Mouse (Mus musculus): Measurements from ENCODE around the gene Plxnd1. TPM values are rescaled to one million over a fixed set of nuclear protein-coding genes. Genes with fewer than 3 reads are reported as not detected.

Gene Plxnd1
- polyA plus RNA-seq, 1 experiment from 2014 or later = 19.7 TPM

GRCm38 (mm10) chr6:115989032-115989431 is 5.8 kb downstream of the Plxnd1 start:
- WGBS = 69% methylated on average over 5 of the region's 5 CpGs

GRCm38 (mm10) chr6:115987096-115987747 is 7.6 kb downstream of the Plxnd1 start:
- no peak for ATAC-seq
- Histone ChIP-seq H3K27me3 (peaks cover 18% of the 10 kb centered on the region), H3K4me2 (peak overlapping the region; percentile 3; the same call in 1 of the 2 replicates), H3K9me3 (replicated peaks) (no peaks in the 10 kb centered on the region), H3K4me3 (no peak overlapping the region), H3K36me3 (ENCODE audit: poor library complexity, severe bottlenecking) (no peaks in the 10 kb centered on the region), H3K4me1 (peaks cover 45% of the 10 kb centered on the region), H3K27ac (no peak overlapping the region), H3K9ac (no peak overlapping the region)
- WGBS = 57% methylated on average over 9 of the region's 9 CpGs

More at GRCm38 (mm10) chr6:115989032-115989431, 5.8 kb downstream of the Plxnd1 start:
- Histone ChIP-seq H3K9ac (no peak overlapping the region), H3K9me3 (replicated peaks) (no peaks in the 10 kb centered on the region), H3K4me3 (no peak overlapping the region), H3K27ac (no peak overlapping the region), H3K36me3 (ENCODE audit: poor library complexity, severe bottlenecking) (no peaks in the 10 kb centered on the region), H3K4me2 (peak overlapping the region; percentile 85; the same call in 1 of the 2 replicates), H3K27me3 (peaks cover 37% of the 10 kb centered on the region), H3K4me1 (peaks cover 56% of the 10 kb centered on the region)
- ATAC-seq = no peak

- 53% methylated on average over 12 of the region's 12 CpGs for whole genome bisulfite sequencing
- Histone ChIP-seq H3K4me3 (no peak overlapping the region), H3K9me3 (replicated peaks) (no peaks in the 10 kb centered on the region), H3K27ac (no peak overlapping the region), H3K4me1 (peaks cover 40% of the 10 kb centered on the region), H3K4me2 (peak overlapping the region; percentile 16; the same call in 1 of the 2 replicates), H3K36me3 (ENCODE audit: poor library complexity, severe bottlenecking) (no peaks in the 10 kb centered on the region), H3K9ac (peak overlapping the region; percentile 10; the same call in 1 of the 2 replicates), H3K27me3 (peaks cover 12% of the 10 kb centered on the region)
- peak; percentile 33; the same call in 1 of the 2 replicates for ATAC-seq
Measured at GRCm38 (mm10) chr6:115986472-115987095, 8.2 kb downstream of the Plxnd1 start.

- Histone ChIP-seq H3K27me3 (peaks cover 2% of the 10 kb centered on the region), H3K36me3 (ENCODE audit: poor library complexity, severe bottlenecking) (no peaks in the 10 kb centered on the region), H3K4me3 (no peak overlapping the region), H3K4me1 (peaks cover 32% of the 10 kb centered on the region), H3K9me3 (replicated peaks) (no peaks in the 10 kb centered on the region), H3K27ac (no peak overlapping the region), H3K9ac (no peak overlapping the region), H3K4me2 (no peak overlapping the region)
- ATAC-seq = no peak
- WGBS = 72% methylated on average over 9 of the region's 9 CpGs
Measured at GRCm38 (mm10) chr6:115985622-115986021, 9.2 kb downstream of the Plxnd1 start.

- ATAC-seq = no peak
- H3K4me3 ChIP-seq = no peak overlapping the region
- peaks cover 32% of the 10 kb centered on the region for H3K4me1 ChIP-seq
- 56% methylated on average over 7 of the region's 7 CpGs for WGBS
- no peaks in the 10 kb centered on the region for H3K36me3 ChIP-seq (ENCODE audit: poor library complexity, severe bottlenecking)
- no peak overlapping the region for H3K27ac ChIP-seq
- no peak overlapping the region for H3K4me2 ChIP-seq
- H3K9me3 ChIP-seq (replicated peaks) = no peaks in the 10 kb centered on the region
- H3K9ac ChIP-seq = no peak overlapping the region
- no peaks in the 10 kb centered on the region for H3K27me3 ChIP-seq
Measured at GRCm38 (mm10) chr6:115984580-115984979, 10.2 kb downstream of the Plxnd1 start.

GRCm38 (mm10) chr6:115983306-115984038 is 11.3 kb downstream of the Plxnd1 start:
- 70% methylated on average over 12 of the region's 12 CpGs for WGBS
- no peak for ATAC-seq
- Histone ChIP-seq H3K9ac (no peak overlapping the region), H3K4me3 (no peak overlapping the region), H3K36me3 (ENCODE audit: poor library complexity, severe bottlenecking) (no peaks in the 10 kb centered on the region), H3K4me1 (peaks cover 32% of the 10 kb centered on the region), H3K4me2 (no peak overlapping the region), H3K27ac (no peak overlapping the region), H3K27me3 (no peaks in the 10 kb centered on the region), H3K9me3 (replicated peaks) (no peaks in the 10 kb centered on the region)

- no peaks in the 10 kb centered on the region for H3K27me3 ChIP-seq
- no peak overlapping the region for H3K4me3 ChIP-seq
- WGBS = 68% methylated on average over 7 of the region's 7 CpGs
- H3K9ac ChIP-seq = no peak overlapping the region
- H3K36me3 ChIP-seq (ENCODE audit: poor library complexity, severe bottlenecking) = no peaks in the 10 kb centered on the region; the same call in 1 of the 2 replicates
- H3K4me2 ChIP-seq = no peak overlapping the region
- ATAC-seq = no peak
- H3K27ac ChIP-seq = no peak overlapping the region
- H3K9me3 ChIP-seq (replicated peaks) = no peaks in the 10 kb centered on the region
- H3K4me1 ChIP-seq = peaks cover 32% of the 10 kb centered on the region
Measured at GRCm38 (mm10) chr6:115982889-115983288, 11.9 kb downstream of the Plxnd1 start.

GRCm38 (mm10) chr6:115978596-115978995 is 16.2 kb downstream of the Plxnd1 start:
- 64% methylated on average over 8 of the region's 8 CpGs for WGBS
- H3K27ac ChIP-seq = no peak overlapping the region
- H3K4me1 ChIP-seq = peaks cover 12% of the 10 kb centered on the region
- H3K36me3 ChIP-seq (ENCODE audit: poor library complexity, severe bottlenecking) = no peaks in the 10 kb centered on the region; the same call in 1 of the 2 replicates
- no peaks in the 10 kb centered on the region for H3K27me3 ChIP-seq
- no peak overlapping the region for H3K9ac ChIP-seq
- H3K9me3 ChIP-seq (replicated peaks) = no peaks in the 10 kb centered on the region
- no peak overlapping the region for H3K4me3 ChIP-seq
- no peak overlapping the region for H3K4me2 ChIP-seq
- ATAC-seq = no peak

- peaks cover 16% of the 10 kb centered on the region for H3K4me1 ChIP-seq
- no peak for ATAC-seq
- no peaks in the 10 kb centered on the region for H3K9me3 ChIP-seq (replicated peaks)
- no peak overlapping the region for H3K4me3 ChIP-seq
- no peak overlapping the region for H3K27ac ChIP-seq
- WGBS = 89% methylated on average over 15 of the region's 15 CpGs
- H3K4me2 ChIP-seq = no peak overlapping the region
- no peak overlapping the region for H3K9ac ChIP-seq
- no peaks in the 10 kb centered on the region for H3K27me3 ChIP-seq
- H3K36me3 ChIP-seq (ENCODE audit: poor library complexity, severe bottlenecking) = no peaks in the 10 kb centered on the region; the same call in 1 of the 2 replicates
Measured at GRCm38 (mm10) chr6:115977810-115978209, 17.0 kb downstream of the Plxnd1 start.

- no peak for ATAC-seq
- H3K4me3 ChIP-seq = no peak overlapping the region
- no peak overlapping the region for H3K27ac ChIP-seq
- no peak overlapping the region for H3K9ac ChIP-seq
- H3K36me3 ChIP-seq (ENCODE audit: poor library complexity, severe bottlenecking) = no peaks in the 10 kb centered on the region; the same call in 1 of the 2 replicates
- 90% methylated on average over 8 of the region's 8 CpGs for WGBS
- H3K4me1 ChIP-seq = peaks cover 37% of the 10 kb centered on the region
- no peak overlapping the region for H3K4me2 ChIP-seq
- H3K27me3 ChIP-seq = no peaks in the 10 kb centered on the region
- H3K9me3 ChIP-seq (replicated peaks) = no peaks in the 10 kb centered on the region
Measured at GRCm38 (mm10) chr6:115975606-115976005, 19.2 kb downstream of the Plxnd1 start.

GRCm38 (mm10) chr6:115973881-115974662 is 20.7 kb downstream of the Plxnd1 start:
- H3K27ac ChIP-seq = no peak overlapping the region

More at GRCm38 (mm10) chr6:115973881-115974662, 20.7 kb downstream of the Plxnd1 start:
- Histone ChIP-seq H3K36me3 (ENCODE audit: poor library complexity, severe bottlenecking) (no peaks in the 10 kb centered on the region; the same call in 1 of the 2 replicates), H3K9ac (no peak overlapping the region), H3K9me3 (replicated peaks) (no peaks in the 10 kb centered on the region), H3K4me3 (no peak overlapping the region), H3K4me2 (no peak overlapping the region), H3K27me3 (no peaks in the 10 kb centered on the region), H3K4me1 (peaks cover 44% of the 10 kb centered on the region)
- ATAC-seq = no peak
- WGBS = 76% methylated on average over 16 of the region's 16 CpGs
